Mouse (Mus musculus) liver, embryonic 13.5 days (tissue): ENCODE measurements around the gene Bcdin3d. TPM values are rescaled to one million over a fixed set of nuclear protein-coding genes. Genes with fewer than 3 reads are reported as not detected.
A peak's percentile ranks its signal among the peaks of the same experiment; 100 is the strongest.

Source experiments
- ATAC-seq: fragments of 200-750 bp; cut with Nextera tagmentation; 2 replicates; pipeline ENCODE4 v1.8.0; 2017; ENCODE audit warnings: low read depth, mild to moderate bottlenecking, moderate number of reproducible peaks, moderate library complexity
- DNase-seq: peaks from one replicate; pipeline ENCODE4 v3.0.0; 2022
- H3K27ac ChIP-seq: fragments of 300-500 bp; sonication (generic); 2 replicates; pipeline ENCODE4 v1.5.1; 2015; ENCODE audit warnings: moderate library complexity, mild to moderate bottlenecking, inconsistent platforms
- H3K27me3 ChIP-seq: fragments of 300-500 bp; sonication (generic); 2 replicates; pipeline ENCODE4 v1.6.1; 2015; ENCODE audit warnings: mild to moderate bottlenecking, inconsistent platforms
- H3K36me3 ChIP-seq: fragments of 300-500 bp; sonication (generic); 2 replicates; pipeline ENCODE4 v1.6.1; 2015; ENCODE audit warnings: mild to moderate bottlenecking, inconsistent platforms
- H3K4me1 ChIP-seq: fragments of 300-500 bp; sonication (generic); replicated peaks from 2 replicates; pipeline ENCODE4 v1.6.1; 2015; ENCODE audit warnings: inconsistent platforms
- H3K4me2 ChIP-seq: fragments of 300-500 bp; sonication (generic); 2 replicates; pipeline ENCODE4 v1.6.1; 2015; ENCODE audit warnings: inconsistent platforms, mild to moderate bottlenecking, moderate library complexity
- H3K4me3 ChIP-seq: fragments of 300-500 bp; sonication (generic); replicated peaks from 2 replicates; pipeline ENCODE4 v1.5.1; 2015; ENCODE audit warnings: mild to moderate bottlenecking, inconsistent platforms
- H3K9ac ChIP-seq: fragments of 300-500 bp; sonication (generic); 2 replicates; pipeline ENCODE4 v1.6.1; 2015; ENCODE audit warnings: mild to moderate bottlenecking, inconsistent platforms
- H3K9me3 ChIP-seq: fragments of 300-500 bp; sonication (generic); replicated peaks from 2 replicates; pipeline ENCODE4 v1.6.1; 2016; ENCODE audit warnings: inconsistent platforms
- WGBS: fragments of 180-500 bp; shearing (Covaris S2); methylation state at CpG from one replicate; pipeline ENCODE4 v1.1.7; 2015; ENCODE audit not compliant: insufficient replicate concordance; 5-methylcytosine and 5-hydroxymethylcytosine counted together
- polyA plus RNA-seq: library from polyadenylated mRNA; unstranded; fragments of >200 nt; fragmentation: Nextera tagmentation; extraction: Ambion mirVana; gene quantifications from 2 replicates; pipeline ENCODE4 v1.2.1, GENCODE M21; 2015

Gene Bcdin3d
- polyA plus RNA-seq, 1 experiment from 2014 or later, result 7.4 TPM

GRCm38 (mm10) chr15:99472972-99473371, 1.6 kb downstream of the Bcdin3d start:
- no peak overlapping the region for H3K9ac ChIP-seq
- H3K4me2 ChIP-seq, result peak overlapping the region; percentile 89
- DNase-seq, result no peak
- no peaks in the 10 kb centered on the region; the same call in 1 of the 2 replicates for H3K27me3 ChIP-seq
- H3K9me3 ChIP-seq, result no peaks in the 10 kb centered on the region
- peaks cover 35% of the 10 kb centered on the region for H3K4me1 ChIP-seq
- no peak for ATAC-seq
- H3K36me3 ChIP-seq, result peaks cover 13% of the 10 kb centered on the region; the same call in 1 of the 2 replicates
- no peak overlapping the region for H3K4me3 ChIP-seq
- H3K27ac ChIP-seq, result no peak overlapping the region
- WGBS, result 54% methylated on average over 7 of the region's 7 CpGs

- no peak overlapping the region for H3K4me2 ChIP-seq
- peaks cover 13% of the 10 kb centered on the region; the same call in 1 of the 2 replicates for H3K36me3 ChIP-seq
- no peaks in the 10 kb centered on the region for H3K9me3 ChIP-seq
These were observed 2.9 kb downstream of the Bcdin3d start for GRCm38 (mm10) chr15:99471677-99472063.

GRCm38 (mm10) chr15:99470971-99471676, 3.4 kb downstream of the Bcdin3d start:
- DNase-seq (no peak), ATAC-seq (no peak)
- WGBS, result 51% methylated on average over 17 of the region's 17 CpGs

More at GRCm38 (mm10) chr15:99471677-99472063, 2.9 kb downstream of the Bcdin3d start:
- H3K4me1 ChIP-seq, result peaks cover 35% of the 10 kb centered on the region
- H3K27ac ChIP-seq, result no peak overlapping the region
- DNase-seq (no peak), ATAC-seq (no peak)
- WGBS, result 59% methylated on average over 14 of the region's 14 CpGs
- H3K4me3 ChIP-seq, result no peak overlapping the region
- no peaks in the 10 kb centered on the region for H3K27me3 ChIP-seq
- no peak overlapping the region for H3K9ac ChIP-seq

DNA sequence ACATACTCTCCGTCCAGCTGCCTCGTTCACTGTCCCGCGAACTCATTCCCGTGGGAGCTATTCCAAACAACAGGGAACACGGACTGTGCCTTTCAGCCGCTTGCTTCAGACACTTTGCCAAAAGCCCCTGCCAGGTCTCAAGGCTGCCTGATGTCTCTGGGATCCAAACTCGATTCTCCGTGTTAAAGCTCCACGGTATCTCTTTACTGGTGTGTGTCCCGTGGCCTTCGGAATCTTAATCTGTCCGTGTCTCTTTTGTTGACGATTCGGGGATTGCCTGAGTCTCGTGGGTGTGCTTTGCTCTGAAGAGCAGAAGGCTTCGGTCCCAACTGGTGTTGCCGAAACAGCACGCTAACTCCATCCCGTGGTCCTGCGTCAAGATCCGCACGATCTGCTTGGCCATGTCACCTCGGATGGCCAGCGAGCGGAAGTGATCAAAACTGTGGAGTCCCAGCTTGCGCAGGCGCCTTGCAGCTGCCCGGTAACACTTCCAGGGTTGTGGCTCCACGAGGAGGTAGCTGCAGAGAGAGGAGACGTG, 4.2 kb downstream of the Bcdin3d start:
- Histone ChIP-seq H3K4me3 (no peak overlapping the region), H3K36me3 (peaks cover 13% of the 10 kb centered on the region; the same call in 1 of the 2 replicates), H3K4me1 (peaks cover 35% of the 10 kb centered on the region), H3K9ac (no peak overlapping the region), H3K27ac (no peak overlapping the region), H3K27me3 (no peaks in the 10 kb centered on the region), H3K4me2 (no peak overlapping the region), H3K9me3 (no peaks in the 10 kb centered on the region)
- 87% methylated on average over 31 of the region's 31 CpGs for WGBS
- DNase-seq, result no peak
- ATAC-seq, result no peak

More at GRCm38 (mm10) chr15:99470971-99471676, 3.4 kb downstream of the Bcdin3d start:
- H3K27me3 ChIP-seq, result no peaks in the 10 kb centered on the region
- no peak overlapping the region for H3K4me3 ChIP-seq
- no peaks in the 10 kb centered on the region for H3K9me3 ChIP-seq
- peaks cover 35% of the 10 kb centered on the region for H3K4me1 ChIP-seq
- H3K27ac ChIP-seq, result no peak overlapping the region
- H3K36me3 ChIP-seq, result peaks cover 13% of the 10 kb centered on the region; the same call in 1 of the 2 replicates
- H3K4me2 ChIP-seq, result no peak overlapping the region; the same call in 1 of the 2 replicates
- H3K9ac ChIP-seq, result no peak overlapping the region

GRCm38 (mm10) chr15:99469736-99470135, 4.8 kb downstream of the Bcdin3d start:
- Histone ChIP-seq H3K4me1 (peaks cover 29% of the 10 kb centered on the region), H3K27ac (no peak overlapping the region), H3K27me3 (no peaks in the 10 kb centered on the region), H3K36me3 (peaks cover 13% of the 10 kb centered on the region; the same call in 1 of the 2 replicates), H3K9ac (no peak overlapping the region), H3K4me2 (no peak overlapping the region), H3K4me3 (no peak overlapping the region), H3K9me3 (no peaks in the 10 kb centered on the region)
- DNase-seq (no peak), ATAC-seq (no peak)
- 79% methylated on average over 4 of the region's 4 CpGs for WGBS

- Histone ChIP-seq H3K4me3 (no peak overlapping the region), H3K4me1 (peaks cover 25% of the 10 kb centered on the region), H3K27me3 (no peaks in the 10 kb centered on the region), H3K9me3 (no peaks in the 10 kb centered on the region), H3K36me3 (peaks cover 13% of the 10 kb centered on the region; the same call in 1 of the 2 replicates), H3K9ac (no peak overlapping the region), H3K4me2 (no peak overlapping the region), H3K27ac (no peak overlapping the region)
- 29% methylated on average over 3 of the region's 3 CpGs for WGBS
- DNase-seq (peak; percentile 60), ATAC-seq (no peak)
These were observed 5.5 kb downstream of the Bcdin3d start for GRCm38 (mm10) chr15:99469067-99469466.

GRCm38 (mm10) chr15:99463194-99463593, 11.3 kb downstream of the Bcdin3d start:
- Histone ChIP-seq H3K36me3 (no peaks in the 10 kb centered on the region), H3K9me3 (no peaks in the 10 kb centered on the region), H3K4me3 (no peak overlapping the region), H3K27ac (no peak overlapping the region), H3K9ac (no peak overlapping the region), H3K4me1 (peaks cover 5% of the 10 kb centered on the region), H3K27me3 (no peaks in the 10 kb centered on the region), H3K4me2 (no peak overlapping the region)
- 70% methylated on average over 13 of the region's 13 CpGs for WGBS
- ATAC-seq, result no peak
- DNase-seq, result no peak

- H3K9me3 ChIP-seq, result no peaks in the 10 kb centered on the region
- peak within 1 kb of the TSS; percentile 76 for H3K9ac ChIP-seq
- WGBS, result under 1% methylated on average over 45 of the region's 45 CpGs
- H3K27me3 ChIP-seq, result peaks cover 15% of the 10 kb centered on the region
- ATAC-seq (peak; percentile 93), DNase-seq (peak; percentile 78)
- H3K4me3 ChIP-seq, result peak within 1 kb of the TSS; percentile 70
- H3K4me1 ChIP-seq, result peaks cover 32% of the 10 kb centered on the region
- H3K36me3 ChIP-seq, result no peaks in the 10 kb centered on the region
- H3K27ac ChIP-seq, result peak within 1 kb of the TSS; percentile 66
- peak within 1 kb of the TSS; percentile 89 for H3K4me2 ChIP-seq
These were observed 16.7 kb downstream of the Bcdin3d start, which contains the start of gene Nckap5l for GRCm38 (mm10) chr15:99457606-99458401. TSS of gene Nckap5l (minus strand) at chr15:99457748.

DNA sequence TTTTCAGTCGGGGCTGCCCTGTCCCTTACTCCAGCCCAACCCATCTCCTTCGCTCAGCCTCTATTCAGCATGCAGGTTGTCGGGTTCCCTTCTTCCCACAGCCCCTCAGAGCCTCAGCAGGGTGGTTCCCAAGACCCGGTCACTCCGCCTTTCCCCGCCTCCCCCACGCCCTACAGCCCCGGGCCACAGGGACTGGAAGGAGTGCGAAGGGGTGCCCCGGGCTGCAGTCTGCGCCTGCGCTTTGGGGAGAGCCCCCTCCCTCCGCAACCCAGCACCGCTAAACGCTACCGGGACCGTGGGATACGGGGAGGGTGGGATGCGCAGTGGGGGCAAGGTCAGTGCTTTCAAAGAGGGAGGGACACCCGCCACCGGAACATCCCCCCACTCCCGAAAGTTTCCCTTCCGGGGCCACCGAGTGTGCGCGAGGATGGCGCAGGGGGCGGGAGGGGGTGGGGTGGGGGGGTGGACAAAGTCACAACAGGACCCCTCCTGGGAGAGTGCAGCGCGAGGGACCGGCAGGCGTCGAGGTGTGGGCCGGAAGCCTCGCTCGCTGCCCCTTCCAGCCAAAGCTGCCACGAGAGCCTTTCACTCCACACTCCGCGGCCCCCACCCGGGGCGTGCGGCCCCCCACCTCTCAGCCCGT, 17.4 kb downstream of the Bcdin3d start:
- Histone ChIP-seq H3K4me1 (peaks cover 35% of the 10 kb centered on the region), H3K36me3 (no peaks in the 10 kb centered on the region), H3K4me3 (peak overlapping the region; percentile 70), H3K4me2 (peak overlapping the region; percentile 89), H3K27me3 (peaks cover 15% of the 10 kb centered on the region), H3K9me3 (no peaks in the 10 kb centered on the region), H3K27ac (peak overlapping the region; percentile 66), H3K9ac (peak overlapping the region; percentile 76)
- ATAC-seq (peak; percentile 35), DNase-seq (no peak)
- WGBS, result under 1% methylated on average over 42 of the region's 43 CpGs

DNA sequence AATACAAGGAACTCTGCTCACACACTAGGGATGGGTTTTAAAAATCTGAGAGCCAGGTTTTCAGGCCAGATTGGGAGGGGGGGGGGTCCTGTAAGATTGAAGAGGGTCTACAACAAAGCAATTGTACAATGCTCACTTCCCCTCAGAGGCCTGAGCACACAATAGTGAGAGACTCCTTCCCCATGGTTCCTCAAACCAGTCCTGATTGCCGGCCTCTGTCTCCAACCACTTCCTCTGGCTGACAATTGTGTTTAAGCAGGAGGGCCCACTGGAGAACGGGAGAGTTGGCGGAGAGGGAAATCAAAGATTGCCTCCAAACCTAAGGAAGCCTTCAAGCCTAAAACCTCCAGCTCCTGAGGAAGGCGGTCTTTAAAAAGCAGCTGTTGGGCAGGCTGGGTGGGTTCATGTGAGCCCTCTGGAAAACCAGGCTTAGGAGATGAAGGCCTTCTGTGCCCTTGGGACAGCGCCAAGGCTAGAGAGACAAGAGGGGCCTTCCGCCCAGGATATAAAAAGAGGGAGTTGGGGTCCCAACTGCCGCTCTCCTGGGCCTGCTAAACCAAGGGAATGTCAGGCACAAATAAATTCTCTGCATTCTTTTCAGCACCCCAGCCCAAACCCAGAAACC, 18.1 kb downstream of the Bcdin3d start:
- peaks cover 15% of the 10 kb centered on the region for H3K27me3 ChIP-seq
- H3K4me1 ChIP-seq, result peaks cover 35% of the 10 kb centered on the region
- H3K36me3 ChIP-seq, result no peaks in the 10 kb centered on the region
- H3K9ac ChIP-seq, result peak overlapping the region; percentile 76; the same call in 1 of the 2 replicates
- peak overlapping the region; percentile 66; the same call in 1 of the 2 replicates for H3K27ac ChIP-seq
- H3K4me2 ChIP-seq, result peak overlapping the region; percentile 89
- DNase-seq (no peak), ATAC-seq (no peak)
- WGBS, result 30% methylated on average over 7 of the region's 7 CpGs
- H3K4me3 ChIP-seq, result peak overlapping the region; percentile 70
- no peaks in the 10 kb centered on the region for H3K9me3 ChIP-seq
